20 mouse cellular contexts compared by ENCODE assay signal in the genomic region with DNA sequence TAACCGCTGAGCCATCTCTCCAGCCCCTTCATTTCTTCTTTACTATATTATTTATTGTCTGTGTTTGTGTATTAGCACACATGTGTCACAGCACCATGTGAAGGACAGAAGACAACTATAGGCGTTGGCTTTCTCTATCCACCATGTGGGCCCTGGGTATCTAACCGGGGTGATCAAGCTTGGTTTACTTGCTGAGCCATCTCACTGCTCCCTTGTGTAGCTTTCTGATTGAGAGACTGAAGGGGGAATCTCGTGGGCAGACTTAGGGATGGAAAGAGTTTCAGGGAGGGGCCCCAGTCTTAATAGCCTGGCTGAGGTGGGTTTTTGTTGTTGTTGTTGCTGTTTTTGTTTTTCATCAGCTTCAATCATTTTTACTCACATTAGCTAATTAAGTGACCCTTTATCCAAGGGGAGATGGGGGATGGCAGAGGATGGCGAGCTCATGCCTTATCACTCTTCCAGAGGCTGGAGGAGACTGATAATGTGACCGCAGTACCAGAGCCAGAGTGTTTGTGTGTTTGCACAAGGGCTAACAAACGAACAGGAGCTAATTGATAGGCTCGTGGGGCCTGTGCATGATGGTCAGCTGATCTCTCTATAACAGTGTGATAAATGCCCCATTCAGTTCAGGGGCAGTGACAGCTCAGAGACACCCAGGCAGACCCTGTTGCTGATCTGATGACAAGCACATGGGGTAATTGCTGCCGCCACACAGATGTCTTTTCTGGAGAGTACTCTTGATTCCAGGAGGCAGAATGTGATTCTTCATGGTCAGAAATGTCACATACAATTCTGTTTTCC. TPM values are rescaled to one million over a fixed set of nuclear protein-coding genes. Genes with fewer than 3 reads are reported as not detected.
DNase-seq lines count a peak whose midpoint lies in the region; ATAC-seq and TF ChIP-seq lines count a peak whose summit lies in the region.
"Had no signal": no experiment of that assay in that cellular context is flagged by ENCODE, and none has a peak within 500 bp of the region (broad histone marks: within the 10 kb centered on the region; RNA-seq: fewer than 3 reads in every experiment).

No protein-coding gene starts in this region.

- no peak for TF ChIP-seq CTCF in left cerebral cortex, adult 2 months (IDR thresholded peaks at IDR 0.05)

- intact Hi-C loops in left cerebral cortex, adult 2 months (cut with DNase I), result no loop called here
- intact Hi-C loops in left cerebral cortex, postnatal 4 days (cut with DNase I), result no loop called here

- H3K4me3 ChIP-seq in left cerebral cortex, adult 2 months, result no peak overlapping the region
- H3K4me3 ChIP-seq in liver, embryonic 13.5 days (replicated peaks), result no peak overlapping the region
- H3K4me3 ChIP-seq in stomach, embryonic 15.5 days (replicated peaks), result no peak overlapping the region
- H3K4me3 ChIP-seq: heart, embryonic 13.5 days; hindbrain, embryonic 13.5 days; limb, embryonic 10.5 days; midbrain, embryonic 13.5 days had no signal

- H3K27me3 ChIP-seq in liver, embryonic 13.5 days, result no peaks in the 10 kb centered on the region
- no peaks in the 10 kb centered on the region for H3K27me3 ChIP-seq in stomach, embryonic 15.5 days (replicated peaks)
- H3K27me3 ChIP-seq: heart, embryonic 13.5 days; hindbrain, embryonic 13.5 days; midbrain, embryonic 13.5 days had no signal

- 21% methylated on average over 9 of the region's 9 CpGs for WGBS in liver, embryonic 13.5 days (ENCODE audit: insufficient replicate concordance)
- 50% methylated on average over 9 of the region's 9 CpGs for WGBS in stomach, embryonic 15.5 days

- H3K36me3 ChIP-seq in liver, embryonic 13.5 days, result no peaks in the 10 kb centered on the region
- no peaks in the 10 kb centered on the region for H3K36me3 ChIP-seq in stomach, embryonic 15.5 days
- H3K36me3 ChIP-seq: heart, embryonic 13.5 days; hindbrain, embryonic 13.5 days; limb, embryonic 10.5 days; midbrain, embryonic 13.5 days had no signal

- H3K9me3 ChIP-seq in liver, embryonic 13.5 days (replicated peaks), result no peaks in the 10 kb centered on the region
- no peaks in the 10 kb centered on the region for H3K9me3 ChIP-seq in stomach, embryonic 15.5 days
- H3K9me3 ChIP-seq: heart, embryonic 13.5 days; hindbrain, embryonic 13.5 days; limb, embryonic 10.5 days; midbrain, embryonic 13.5 days had no signal

- ATAC-seq in liver, embryonic 13.5 days (ENCODE audit: low read depth), result peak; percentile 99
- ATAC-seq in stomach, embryonic 15.5 days (ENCODE audit: insufficient read depth, low FRiP score, low read depth), result peak; percentile 89
- ATAC-seq in CD4-positive, CD25-positive, alpha-beta regulatory T cell, adult 4 months, result no peak
- ATAC-seq: activated CD4-positive, CD25-positive, alpha-beta regulatory T cell, adult 4 months; lung, postnatal 0 days; midbrain, embryonic 13.5 days had no signal

- H3K4me2 ChIP-seq in liver, embryonic 13.5 days, result peak overlapping the region; percentile 47
- H3K4me2 ChIP-seq in stomach, embryonic 15.5 days, result no peak overlapping the region
- H3K4me2 ChIP-seq: heart, embryonic 13.5 days; hindbrain, embryonic 13.5 days; midbrain, embryonic 13.5 days had no signal

- peak overlapping the region; percentile 54 for H3K9ac ChIP-seq in liver, embryonic 13.5 days
- no peak overlapping the region for H3K9ac ChIP-seq in stomach, embryonic 15.5 days
- H3K9ac ChIP-seq: heart, embryonic 13.5 days; hindbrain, embryonic 13.5 days; midbrain, embryonic 13.5 days had no signal

- 0 out of 2 replicates have a peak overlapping the region, but pooled peaks have one; percentile 11 for H3K27ac ChIP-seq in left cerebral cortex, adult 2 months
- peak overlapping the region; percentile 91 for H3K27ac ChIP-seq in liver, embryonic 13.5 days
- H3K27ac ChIP-seq in stomach, embryonic 15.5 days, result no peak overlapping the region
- H3K27ac ChIP-seq: heart, embryonic 13.5 days; hindbrain, embryonic 13.5 days; limb, embryonic 10.5 days; midbrain, embryonic 13.5 days had no signal

- DNase-seq in left cerebral cortex, adult 2 months (ENCODE audit: extremely low spot score in 1 of 2, low spot score in 2 of 2), result no peak
- no peak for DNase-seq in left cerebral cortex, postnatal 4 days
- DNase-seq in c-Kit-positive CD71-positive TER-119-positive erythroid progenitor cells, embryonic 14.5 days (ENCODE audit: low spot score), result peak; percentile 68
- peak; percentile 72 for DNase-seq in liver, embryonic 13.5 days
- DNase-seq in thymus, postnatal 4 days, result no peak
- no peak for DNase-seq in cerebellum, adult 8-10 months
- DNase-seq: cerebellum, adult 9-10 months; kidney, adult 8-10 months had no signal

- peaks cover 32% of the 10 kb centered on the region for H3K4me1 ChIP-seq in liver, embryonic 13.5 days (replicated peaks)
- no peaks in the 10 kb centered on the region for H3K4me1 ChIP-seq in stomach, embryonic 15.5 days
- H3K4me1 ChIP-seq: hindbrain, embryonic 13.5 days; midbrain, embryonic 13.5 days had no signal

RNA-seq across cellular contexts. Expression of a gene that starts 20.6 kb away (rescaled TPM):
- 1 to 10 TPM; 1.4 to 2.9 TPM for total RNA-seq in left cerebral cortex, adult 2 months (2021)
- 1 to 10 TPM; 1.9 to 3.1 TPM for total RNA-seq in left cerebral cortex, postnatal 4 days (2021)
- not detected in 2 replicates for polyA plus RNA-seq in liver, embryonic 13.5 days (2015; fragmentation: Nextera tagmentation; extraction: Ambion mirVana)
- not detected in 2 replicates for polyA plus RNA-seq in stomach, embryonic 15.5 days (2015; fragmentation: Nextera tagmentation; extraction: Ambion mirVana)
- not detected for polyA plus RNA-seq in CD4-positive, CD25-positive, alpha-beta regulatory T cell, adult 4 months (2017; shearing (Covaris generic))
- total RNA-seq: gastrocnemius, postnatal 4 days had no signal
- polyA plus RNA-seq: activated CD4-positive, CD25-positive, alpha-beta regulatory T cell, adult 4 months; C2C12; forebrain, embryonic 11.5 days; heart, embryonic 13.5 days; hindbrain, embryonic 13.5 days; limb, embryonic 10.5 days; lung, postnatal 0 days; midbrain, embryonic 13.5 days had no signal

RNA-seq across cellular contexts. Expression of a gene that starts 20.6 kb away (rescaled TPM):
- total RNA-seq in left cerebral cortex, adult 2 months (2021), result not detected
- not detected for total RNA-seq in left cerebral cortex, postnatal 4 days (2021)
- polyA plus RNA-seq in liver, embryonic 13.5 days (2015; fragmentation: Nextera tagmentation; extraction: Ambion mirVana), result not detected in 2 replicates
- not detected in 2 replicates for polyA plus RNA-seq in stomach, embryonic 15.5 days (2015; fragmentation: Nextera tagmentation; extraction: Ambion mirVana)
- polyA plus RNA-seq in CD4-positive, CD25-positive, alpha-beta regulatory T cell, adult 4 months (2017; shearing (Covaris generic)), result not detected
- total RNA-seq: gastrocnemius, postnatal 4 days; layer of hippocampus, postnatal 14 days had no signal
- polyA plus RNA-seq: activated CD4-positive, CD25-positive, alpha-beta regulatory T cell, adult 4 months; C2C12; forebrain, embryonic 11.5 days; heart, embryonic 13.5 days; hindbrain, embryonic 13.5 days; limb, embryonic 10.5 days; lung, postnatal 0 days; midbrain, embryonic 13.5 days had no signal

RNA-seq across cellular contexts. Expression of a gene that starts 26.4 kb away (rescaled TPM):
- not detected for total RNA-seq in left cerebral cortex, adult 2 months (2021)
- total RNA-seq in left cerebral cortex, postnatal 4 days (2021), result not detected
- 0.09 TPM in 1 of 2 replicates, not detected in the other for polyA plus RNA-seq in liver, embryonic 13.5 days (2015; fragmentation: Nextera tagmentation; extraction: Ambion mirVana)
- 47.5 and 50.8 TPM in 2 replicates for polyA plus RNA-seq in stomach, embryonic 15.5 days (2015; fragmentation: Nextera tagmentation; extraction: Ambion mirVana)
- polyA plus RNA-seq in CD4-positive, CD25-positive, alpha-beta regulatory T cell, adult 4 months (2017; shearing (Covaris generic)), result under 1 TPM in 1 of 2 experiments, not detected in 1; 0.27 TPM
- total RNA-seq: gastrocnemius, postnatal 4 days; layer of hippocampus, postnatal 14 days had no signal
- polyA plus RNA-seq: activated CD4-positive, CD25-positive, alpha-beta regulatory T cell, adult 4 months; limb, embryonic 10.5 days had no signal

RNA-seq across cellular contexts. Expression of a gene that starts 27.6 kb away (rescaled TPM):
- total RNA-seq in left cerebral cortex, adult 2 months (2021), result 10 to 100 TPM; 37.2 to 42.8 TPM
- total RNA-seq in left cerebral cortex, postnatal 4 days (2021), result 10 to 100 TPM; 32.2 to 32.4 TPM
- 1.1 and 1.2 TPM in 2 replicates for polyA plus RNA-seq in liver, embryonic 13.5 days (2015; fragmentation: Nextera tagmentation; extraction: Ambion mirVana)
- polyA plus RNA-seq in stomach, embryonic 15.5 days (2015; fragmentation: Nextera tagmentation; extraction: Ambion mirVana), result 9.3 and 12.2 TPM in 2 replicates
- polyA plus RNA-seq in CD4-positive, CD25-positive, alpha-beta regulatory T cell, adult 4 months (2017; shearing (Covaris generic)), result 1 to 10 TPM; 3.8 to 5.1 TPM

RNA-seq across cellular contexts. Expression of a gene that starts 42.6 kb away (rescaled TPM):
- 10 to 100 TPM; 28.4 to 31.2 TPM for total RNA-seq in left cerebral cortex, adult 2 months (2021)
- total RNA-seq in left cerebral cortex, postnatal 4 days (2021), result 10 to 100 TPM; 18.5 to 21.1 TPM
- 0.23 and 0.25 TPM in 2 replicates for polyA plus RNA-seq in liver, embryonic 13.5 days (2015; fragmentation: Nextera tagmentation; extraction: Ambion mirVana)
- polyA plus RNA-seq in stomach, embryonic 15.5 days (2015; fragmentation: Nextera tagmentation; extraction: Ambion mirVana), result 2.4 and 3.1 TPM in 2 replicates
- under 1 TPM; 0.39 to 0.61 TPM for polyA plus RNA-seq in CD4-positive, CD25-positive, alpha-beta regulatory T cell, adult 4 months (2017; shearing (Covaris generic))

Comparison
In these comparisons a context has a peak if more than half of its experiments do, and no peak if none do; other contexts are left out.
1. DNase-seq: peak in c-Kit-positive CD71-positive TER-119-positive erythroid progenitor cells, embryonic 14.5 days (single experiment) and liver, embryonic 13.5 days (single experiment); none in left cerebral cortex, adult 2 months (0 of 2), left cerebral cortex, postnatal 4 days (single experiment), thymus, postnatal 4 days (single experiment) and cerebellum, adult 8-10 months (single experiment).
2. RNA of a gene that starts 26.4 kb away (polyA plus RNA-seq): 47.5 to 50.8 TPM in stomach, embryonic 15.5 days; 0.27 TPM in CD4-positive, CD25-positive, alpha-beta regulatory T cell, adult 4 months and 0.09 TPM in liver, embryonic 13.5 days; every median in the first group is over 10 times any median in the second.